8 mouse cellular contexts compared by ENCODE assay signal in genomic region chr1:191186386-191186770, GRCm38 (mm10). TPM values are rescaled to one million over a fixed set of nuclear protein-coding genes. Genes with fewer than 3 reads are reported as not detected.
DNase-seq lines count a peak whose midpoint lies in the region; ATAC-seq lines count a peak whose summit lies in the region.

No protein-coding gene starts in this region.

- peaks cover 85% of the 10 kb centered on the region for H3K27me3 ChIP-seq in forebrain, embryonic 12.5 days
- H3K27me3 ChIP-seq in forebrain, embryonic 16.5 days (replicated peaks; ENCODE audit: control insufficient read depth, insufficient read depth, low read length) = peaks cover 62% of the 10 kb centered on the region
- H3K27me3 ChIP-seq in embryonic facial prominence, embryonic 12.5 days = peaks cover 67% of the 10 kb centered on the region
- H3K27me3 ChIP-seq in intestine, embryonic 16.5 days (replicated peaks; ENCODE audit: control insufficient read depth, insufficient read depth, low read length) = peaks cover 35% of the 10 kb centered on the region
- H3K27me3 ChIP-seq in splenic B cell, adult 2 months (ENCODE audit: control insufficient read depth, insufficient read depth, low read length, poor library complexity, severe bottlenecking) = no peaks in the 10 kb centered on the region

- peak; percentile 79 to 84 for DNase-seq in lung, adult 18-20 months
- DNase-seq in splenic B cell, adult 2 months (ENCODE audit: low read depth, low spot score) = peak; percentile 56
- no peak for DNase-seq in right cerebral cortex, adult 18-20 months
- no peak for DNase-seq in left cerebral cortex, adult 18-20 months (ENCODE audit: low spot score in 2 of 2)

- peaks cover 56% of the 10 kb centered on the region for H3K4me1 ChIP-seq in forebrain, embryonic 12.5 days
- peaks cover 42% of the 10 kb centered on the region for H3K4me1 ChIP-seq in forebrain, embryonic 16.5 days (replicated peaks; ENCODE audit: control insufficient read depth, insufficient read depth, low read length)
- peaks cover 24% of the 10 kb centered on the region for H3K4me1 ChIP-seq in embryonic facial prominence, embryonic 12.5 days
- H3K4me1 ChIP-seq in intestine, embryonic 16.5 days (ENCODE audit: control insufficient read depth, insufficient read depth, low read length) = peaks cover 32% of the 10 kb centered on the region

- H3K9ac ChIP-seq in forebrain, embryonic 12.5 days = no peak overlapping the region
- no peak overlapping the region for H3K9ac ChIP-seq in forebrain, embryonic 16.5 days (replicated peaks; ENCODE audit: low read depth, low read length)
- no peak overlapping the region for H3K9ac ChIP-seq in embryonic facial prominence, embryonic 12.5 days
- H3K9ac ChIP-seq in intestine, embryonic 16.5 days (ENCODE audit: low read depth, low read length) = no peak overlapping the region; the same call in 1 of the 2 replicates

- no peaks in the 10 kb centered on the region for H3K36me3 ChIP-seq in forebrain, embryonic 12.5 days (replicated peaks)
- H3K36me3 ChIP-seq in forebrain, embryonic 16.5 days (ENCODE audit: control insufficient read depth, insufficient read depth) = no peaks in the 10 kb centered on the region
- H3K36me3 ChIP-seq in embryonic facial prominence, embryonic 12.5 days = no peaks in the 10 kb centered on the region
- no peaks in the 10 kb centered on the region for H3K36me3 ChIP-seq in intestine, embryonic 16.5 days (ENCODE audit: control insufficient read depth, insufficient read depth, low read length)
- no peaks in the 10 kb centered on the region for H3K36me3 ChIP-seq in splenic B cell, adult 2 months (ENCODE audit: control insufficient read depth, insufficient read depth, low read length, poor library complexity, severe bottlenecking)

- no peak overlapping the region for H3K4me3 ChIP-seq in forebrain, embryonic 12.5 days (replicated peaks)
- no peak overlapping the region for H3K4me3 ChIP-seq in forebrain, embryonic 16.5 days (replicated peaks; ENCODE audit: low read length)
- H3K4me3 ChIP-seq in embryonic facial prominence, embryonic 12.5 days = no peak overlapping the region
- no peak overlapping the region for H3K4me3 ChIP-seq in intestine, embryonic 16.5 days (ENCODE audit: low read length)

- no peaks in the 10 kb centered on the region for H3K9me3 ChIP-seq in forebrain, embryonic 12.5 days
- H3K9me3 ChIP-seq in forebrain, embryonic 16.5 days (ENCODE audit: control insufficient read depth, low read length) = no peaks in the 10 kb centered on the region
- H3K9me3 ChIP-seq in embryonic facial prominence, embryonic 12.5 days = no peaks in the 10 kb centered on the region
- no peaks in the 10 kb centered on the region for H3K9me3 ChIP-seq in intestine, embryonic 16.5 days (ENCODE audit: control insufficient read depth, low read length)

- H3K27ac ChIP-seq in forebrain, embryonic 12.5 days = no peak overlapping the region
- no peak overlapping the region for H3K27ac ChIP-seq in forebrain, embryonic 16.5 days (ENCODE audit: low read length)
- H3K27ac ChIP-seq in embryonic facial prominence, embryonic 12.5 days = no peak overlapping the region
- no peak overlapping the region for H3K27ac ChIP-seq in intestine, embryonic 16.5 days (ENCODE audit: low read length)

- WGBS in forebrain, embryonic 12.5 days = 6% methylated on average over 7 of the region's 7 CpGs
- whole genome bisulfite sequencing in forebrain, embryonic 16.5 days = 5% methylated on average over 7 of the region's 7 CpGs
- WGBS in embryonic facial prominence, embryonic 12.5 days = 5% methylated on average over 7 of the region's 7 CpGs
- 10% methylated on average over 7 of the region's 7 CpGs for WGBS in intestine, embryonic 16.5 days

- H3K4me2 ChIP-seq in forebrain, embryonic 12.5 days = peak overlapping the region; percentile 19; the same call in 1 of the 2 replicates
- H3K4me2 ChIP-seq in forebrain, embryonic 16.5 days (ENCODE audit: low read length) = no peak overlapping the region
- H3K4me2 ChIP-seq in embryonic facial prominence, embryonic 12.5 days (replicated peaks) = peak overlapping the region; percentile 99
- H3K4me2 ChIP-seq in intestine, embryonic 16.5 days (ENCODE audit: low read depth, low read length) = peak overlapping the region; percentile 26; the same call in 1 of the 2 replicates

- ATAC-seq in forebrain, embryonic 12.5 days (ENCODE audit: low FRiP score) = no peak
- no peak for ATAC-seq in forebrain, embryonic 16.5 days
- no peak for ATAC-seq in embryonic facial prominence, embryonic 12.5 days (ENCODE audit: insufficient number of reproducible peaks, insufficient read depth, low FRiP score, low TSS enrichment)
- ATAC-seq in intestine, embryonic 16.5 days = no peak

RNA-seq across cellular contexts. Expression of gene Fam71a, which starts 21.8 kb away (rescaled TPM):
- polyA plus RNA-seq in forebrain, embryonic 12.5 days (2016; fragmentation: Nextera tagmentation; extraction: Ambion mirVana) = not detected in 2 replicates
- polyA plus RNA-seq in forebrain, embryonic 16.5 days (2015; fragmentation: Nextera tagmentation; extraction: Ambion mirVana) = not detected in 2 replicates
- not detected in 2 replicates for polyA plus RNA-seq in embryonic facial prominence, embryonic 12.5 days (2016; fragmentation: Nextera tagmentation; extraction: Ambion mirVana)
- polyA plus RNA-seq in intestine, embryonic 16.5 days (2015; fragmentation: Nextera tagmentation; extraction: Ambion mirVana) = not detected in 2 replicates
- not detected for total RNA-seq in left cerebral cortex, adult 18-20 months (2021)

RNA-seq across cellular contexts. Expression of gene Atf3, which starts 31.5 kb away (rescaled TPM):
- 0.96 and 1.7 TPM in 2 replicates for polyA plus RNA-seq in forebrain, embryonic 12.5 days (2016; fragmentation: Nextera tagmentation; extraction: Ambion mirVana)
- polyA plus RNA-seq in forebrain, embryonic 16.5 days (2015; fragmentation: Nextera tagmentation; extraction: Ambion mirVana) = 0.80 and 0.95 TPM in 2 replicates
- 2.3 and 2.8 TPM in 2 replicates for polyA plus RNA-seq in embryonic facial prominence, embryonic 12.5 days (2016; fragmentation: Nextera tagmentation; extraction: Ambion mirVana)
- polyA plus RNA-seq in intestine, embryonic 16.5 days (2015; fragmentation: Nextera tagmentation; extraction: Ambion mirVana) = 4.1 and 5.6 TPM in 2 replicates
- total RNA-seq in left cerebral cortex, adult 18-20 months (2021) = 1 to 10 TPM in 1 of 2 experiments, under 1 TPM in 1; 0.91 to 3.1 TPM

Comparison
In these comparisons a context has a peak if more than half of its experiments do, and no peak if none do; other contexts are left out.
1. DNase-seq: peak in lung, adult 18-20 months (2 of 2) and splenic B cell, adult 2 months (single experiment); none in right cerebral cortex, adult 18-20 months (single experiment) and left cerebral cortex, adult 18-20 months (0 of 2).